Mouse (Mus musculus): ENCODE measurements around the gene Sf3b4.

The Sf3b4 gene

GRCm38 (mm10) chr3:96172197-96173178, at the start of gene Sf3b4:
Sf3b4 (plus strand) TSS chr3:96172332.
- peak; percentile 74 to 76 for DNase-seq

DNA sequence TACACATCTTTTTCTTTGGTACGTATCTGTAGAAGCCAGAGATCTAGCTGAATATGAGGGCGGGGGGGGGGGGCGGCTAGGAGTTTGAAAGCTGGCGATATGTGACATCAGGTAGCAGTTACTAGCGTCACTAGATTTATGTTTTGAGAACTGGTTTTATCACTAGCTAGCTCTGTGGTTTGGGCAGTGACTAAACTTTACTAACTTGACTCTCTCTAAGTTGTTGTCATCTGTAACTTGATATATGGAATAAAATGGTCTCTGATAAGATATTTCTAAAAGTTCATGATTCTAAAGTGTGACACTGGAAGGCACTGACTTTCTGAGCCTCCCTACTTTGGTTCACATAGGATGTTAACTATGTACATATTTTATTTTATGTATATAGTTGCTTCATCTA, 47.9 kb upstream of the Sf3b4 start:
- DNase-seq: no peak

GRCm38 (mm10) chr3:96128128-96128527, 44.0 kb upstream of the Sf3b4 start:
- DNase-seq: no peak

GRCm38 (mm10) chr3:96132478-96132877, 39.7 kb upstream of the Sf3b4 start:
- no peak for DNase-seq

- no peak for DNase-seq
Observed at GRCm38 (mm10) chr3:96133327-96133905, 38.7 kb upstream of the Sf3b4 start.

- no peak for DNase-seq
Observed at GRCm38 (mm10) chr3:96135011-96135410, 37.1 kb upstream of the Sf3b4 start.

- peak in 1 of 2 experiments; percentile 38 for DNase-seq
Observed at GRCm38 (mm10) chr3:96147950-96148349, 24.2 kb upstream of the Sf3b4 start.

DNA sequence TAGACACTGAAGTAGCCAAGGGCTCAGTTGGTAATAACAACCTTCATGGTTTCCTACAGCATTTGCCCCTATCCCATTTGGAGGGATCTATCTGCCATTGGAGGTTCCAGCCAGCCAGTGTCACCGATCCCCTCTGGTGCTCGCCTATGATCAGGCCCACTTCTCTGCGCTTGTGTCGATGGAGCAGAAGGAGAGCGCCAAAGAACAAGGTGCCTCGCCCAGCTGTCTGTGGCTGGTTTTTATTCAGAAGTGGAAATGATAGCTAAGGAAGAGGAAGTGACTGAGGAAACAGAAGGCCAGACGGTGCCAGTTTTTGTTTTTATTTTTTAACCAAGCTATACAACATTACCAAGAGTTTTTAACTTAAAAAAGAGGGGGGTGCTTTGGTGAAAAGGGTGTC, 20.3 kb upstream of the Sf3b4 start:
- no peak for DNase-seq

GRCm38 (mm10) chr3:96152611-96153010, 19.5 kb upstream of the Sf3b4 start:
- DNase-seq: no peak

DNA sequence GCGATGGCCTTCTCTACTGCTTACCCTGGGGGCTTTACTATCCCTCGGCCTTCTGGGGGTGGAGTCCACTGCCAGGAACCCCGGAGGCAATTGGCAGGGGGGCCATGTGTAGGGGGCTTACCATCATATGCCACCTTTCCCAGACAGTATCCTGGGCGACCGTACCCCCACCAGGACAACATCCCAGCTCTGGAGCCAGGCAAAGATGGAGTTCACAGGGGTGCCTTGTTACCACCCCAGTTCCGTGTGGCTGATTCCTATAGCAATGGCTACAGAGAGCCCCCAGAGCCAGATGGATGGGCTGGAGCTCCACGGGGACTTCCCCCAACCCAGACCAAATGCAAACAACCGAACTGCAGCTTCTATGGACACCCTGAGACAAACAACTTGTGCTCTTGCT, 16.6 kb upstream of the Sf3b4 start:
- no peak for DNase-seq

DNA sequence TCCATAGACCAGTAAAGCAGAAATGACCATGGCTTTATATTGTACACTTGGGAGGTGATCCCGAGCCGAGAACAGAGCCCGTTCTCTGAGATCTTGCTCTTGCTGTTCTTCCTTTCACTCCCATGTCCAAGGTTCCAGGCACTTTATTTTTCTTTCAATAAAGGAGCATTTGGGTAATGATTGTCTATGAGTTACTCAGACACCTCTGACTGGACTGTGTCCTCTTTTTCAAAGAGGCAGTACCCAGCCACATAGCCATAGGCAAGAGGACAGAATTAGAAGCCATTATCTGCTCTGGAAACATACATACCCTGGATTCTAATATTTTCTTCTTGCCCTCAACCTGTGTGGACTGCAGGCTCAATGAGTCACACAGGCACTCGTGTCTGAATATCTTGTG, 12.3 kb upstream of the Sf3b4 start:
- no peak for DNase-seq

- DNase-seq: no peak
Observed at GRCm38 (mm10) chr3:96160222-96160802, 11.8 kb upstream of the Sf3b4 start.

DNA sequence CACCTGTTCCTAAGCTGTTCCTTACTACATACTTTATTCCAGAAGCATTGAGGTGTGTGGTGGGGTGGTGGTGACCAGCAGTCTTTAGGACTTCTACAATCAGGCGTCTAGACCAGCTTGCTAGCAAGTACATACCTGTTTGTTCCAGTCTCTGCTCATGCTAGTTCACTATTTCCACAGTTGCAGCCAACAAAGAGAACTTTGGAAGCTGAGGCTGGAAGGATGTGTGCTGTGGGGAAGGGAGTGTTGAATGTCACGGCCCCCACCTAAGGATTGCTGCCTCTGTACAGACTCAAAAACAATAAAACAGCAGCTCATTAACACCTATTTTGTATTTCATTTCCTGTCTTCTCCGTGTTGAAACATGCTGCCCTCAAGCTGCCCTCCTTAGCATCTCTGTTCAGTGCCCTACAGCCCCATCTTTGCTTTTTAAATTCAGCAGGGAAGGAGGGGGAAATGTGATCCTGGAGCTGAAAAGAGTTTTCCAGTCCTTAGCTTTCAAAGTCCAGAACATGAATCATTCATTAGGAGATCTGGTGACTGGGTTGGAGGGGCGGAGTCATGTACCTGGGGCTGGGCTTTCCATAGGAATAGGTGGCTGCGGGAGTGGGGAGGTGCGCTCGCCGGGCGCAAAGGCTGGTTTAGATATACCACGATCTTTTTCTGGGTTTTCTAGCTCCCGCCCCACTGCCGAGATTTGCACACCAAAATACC, 11.2 kb upstream of the Sf3b4 start:
- DNase-seq: no peak

DNA sequence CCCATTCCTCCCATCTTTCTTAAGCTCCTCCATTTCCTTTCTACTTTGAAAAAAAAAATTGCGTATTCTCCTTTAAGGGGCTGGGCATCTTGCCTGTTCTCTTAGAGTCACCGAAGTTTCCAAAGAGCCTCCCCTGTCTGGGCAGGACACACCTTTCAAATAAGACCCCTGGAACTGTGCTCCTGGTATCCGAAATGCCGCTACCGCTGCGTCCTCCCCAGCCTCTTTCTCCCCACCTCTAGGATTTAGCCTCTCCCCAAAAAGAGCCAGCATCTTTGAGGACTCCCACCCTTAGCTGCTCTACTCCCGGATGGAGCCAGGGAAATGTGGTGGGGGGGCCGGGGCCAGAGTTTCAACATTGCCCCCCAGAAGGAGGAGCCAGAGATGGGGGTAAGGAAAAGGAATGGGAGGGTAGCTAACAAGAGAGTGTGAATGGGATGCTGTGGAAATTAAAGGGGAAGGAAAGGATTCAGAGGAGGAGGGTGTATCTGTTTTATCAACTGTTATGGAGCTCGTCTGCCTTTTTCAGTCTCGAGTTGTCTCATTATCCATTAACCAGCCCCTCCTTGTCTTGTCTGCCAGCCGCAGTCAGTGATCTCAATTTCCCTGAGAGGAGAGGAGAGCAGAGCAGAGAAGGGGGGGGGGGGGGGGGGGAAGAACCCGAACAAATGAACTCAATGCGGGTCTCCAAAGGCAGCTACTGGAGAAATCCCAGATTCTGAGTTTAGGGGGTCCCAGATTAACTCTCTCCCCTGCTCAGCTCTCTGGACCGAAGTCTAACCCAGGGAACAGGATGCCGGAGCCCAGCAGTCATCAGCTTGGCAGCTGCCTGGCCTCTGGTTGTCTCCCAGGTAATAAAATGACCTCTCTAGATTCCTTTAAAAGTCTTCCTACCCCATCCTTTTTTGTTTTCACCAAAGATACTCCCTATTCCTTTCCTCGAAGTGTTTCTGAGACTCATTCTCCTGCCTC, 10.0 kb upstream of the Sf3b4 start, which contains the start of gene Mtmr11:
Gene Mtmr11, plus strand, starts transcription at position 136 of the 972 bp plus-strand sequence.
- DNase-seq: no peak

- DNase-seq: no peak
Observed at GRCm38 (mm10) chr3:96163040-96163439, 9.1 kb upstream of the Sf3b4 start.

DNA sequence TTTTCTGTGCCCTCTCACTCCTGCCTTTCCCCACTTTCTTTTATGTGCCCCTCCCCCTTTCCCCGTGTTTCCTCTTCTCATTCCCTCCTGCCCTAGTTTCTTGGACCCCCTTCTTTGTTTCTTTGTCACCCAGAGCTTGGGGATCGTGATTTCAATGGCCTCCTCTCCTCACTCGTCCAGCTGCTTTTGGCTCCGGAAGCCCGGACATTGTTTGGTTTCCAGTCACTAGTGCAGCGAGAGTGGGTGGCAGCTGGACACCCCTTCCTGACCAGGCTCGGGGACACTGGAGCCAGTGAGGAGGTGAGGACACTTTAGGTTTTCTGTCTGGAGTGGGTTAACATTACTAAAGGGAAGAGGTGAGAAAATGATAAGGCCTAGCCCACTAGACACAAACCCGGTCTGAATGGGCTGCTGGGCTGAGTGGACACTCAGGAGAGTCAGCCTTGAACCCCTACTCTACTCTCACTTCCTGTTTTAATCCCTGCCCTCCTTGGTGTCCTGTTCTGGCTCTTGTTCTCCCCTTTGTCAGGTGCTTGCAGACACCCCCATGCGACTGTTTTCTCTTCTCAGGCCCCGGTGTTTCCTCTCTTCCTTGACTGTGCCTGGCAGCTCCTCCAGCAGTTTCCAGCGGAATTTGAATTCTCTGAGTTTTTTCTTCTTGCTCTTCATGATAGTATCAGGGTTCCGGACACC, 3.5 kb upstream of the Sf3b4 start:
- DNase-seq: no peak

DNA sequence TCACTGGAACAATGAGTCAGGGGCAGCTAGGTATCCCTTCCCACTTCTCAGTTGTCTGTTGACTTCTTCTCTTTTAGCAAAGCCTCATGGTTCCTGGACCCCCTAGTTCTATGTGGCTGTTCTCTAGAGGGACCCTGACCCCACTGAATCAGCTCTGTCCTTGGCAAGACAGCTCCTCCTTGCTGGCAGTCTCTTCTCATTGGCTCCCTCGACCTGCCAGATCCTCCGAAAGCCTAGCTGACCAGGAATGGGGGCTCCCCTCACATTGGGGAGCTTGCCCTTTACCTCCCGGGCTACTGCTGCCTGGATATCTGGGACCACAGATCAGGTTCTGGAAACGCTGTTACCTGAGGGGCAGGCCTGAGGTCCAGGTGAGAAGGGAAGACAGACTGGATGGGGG, 1.9 kb upstream of the Sf3b4 start:
- DNase-seq: no peak

- no peak for DNase-seq
Observed at GRCm38 (mm10) chr3:96170976-96171545, 1.1 kb upstream of the Sf3b4 start.

- DNase-seq: no peak
Observed at GRCm38 (mm10) chr3:96171583-96172196, 442 bp upstream of the Sf3b4 start.

- no peak for DNase-seq
Observed at GRCm38 (mm10) chr3:96173185-96173584, 1.1 kb downstream of the Sf3b4 start.
